Mouse (Mus musculus) heart, adult 2 months (tissue): ENCODE data around the gene Clec2d.

Experiments used
- CTCF ChIP-seq: fragments of 200-600 bp; IDR thresholded peaks from 2 replicates; pipeline ENCODE4 v1.8.1; 2022; ENCODE audit warnings: antibody characterized with exemption, mild to moderate bottlenecking, moderate library complexity
- POLR2A ChIP-seq: fragments of 200-500 bp; IDR thresholded peaks from 2 replicates; pipeline ENCODE4 v1.6.1; 2011; ENCODE audit warnings: mild to moderate bottlenecking, low read depth, low read length, control low read depth; ENCODE audit not compliant: insufficient read depth

GRCm38 (mm10) chr6:129181683-129182082 lies 1.3 kb downstream of the Clec2d start:
- peak; percentile 74 for TF ChIP-seq POLR2A
- TF ChIP-seq CTCF: no peak
